Mouse (Mus musculus): ENCODE measurements at regions not wholly inside any gene's neighbourhood (a gene's known extent, or its start where the extent isn't known, plus 50 kb on each side); places are given as distances from the start of the nearest gene placed in this dataset. TPM values are rescaled to one million over a fixed set of nuclear protein-coding genes. Genes with fewer than 3 reads are reported as not detected.

- Histone ChIP-seq H3K36me3 (ENCODE audit: control insufficient read depth, insufficient read depth, low read length) (no peaks in the 10 kb centered on the region), H3K9me3 (ENCODE audit: control insufficient read depth, low read length) (no peaks in the 10 kb centered on the region), H3K27ac (replicated peaks; ENCODE audit: low read depth, low read length) (no peak overlapping the region), H3K27me3 (replicated peaks; ENCODE audit: control insufficient read depth, insufficient read depth, low read length) (no peaks in the 10 kb centered on the region), H3K4me1 (ENCODE audit: control insufficient read depth, insufficient read depth, low read length) (peaks cover 11% of the 10 kb centered on the region; the same call in 1 of the 2 replicates), H3K4me3 (ENCODE audit: low read depth, low read length) (no peak overlapping the region), H3K4me2 (ENCODE audit: low read depth, low read length) (no peak overlapping the region), H3K9ac (ENCODE audit: low read depth, low read length) (no peak overlapping the region)
- 83% methylated on average over 20 of the region's 20 CpGs for WGBS
- no peak for ATAC-seq (ENCODE audit: low read depth)
- DNase-seq (ENCODE audit: low spot score) = no peak
Measured at GRCm38 (mm10) chr15:62043617-62044392, 1121.0 kb upstream of the A1bg start.

GRCm38 (mm10) chr15:62042924-62043504 is 1120.2 kb upstream of the A1bg start:
- ATAC-seq (ENCODE audit: low read depth) (no peak), DNase-seq (ENCODE audit: low spot score) (no peak)
- Histone ChIP-seq H3K4me1 (ENCODE audit: control insufficient read depth, insufficient read depth, low read length) (peaks cover 11% of the 10 kb centered on the region; the same call in 1 of the 2 replicates), H3K27me3 (replicated peaks; ENCODE audit: control insufficient read depth, insufficient read depth, low read length) (no peaks in the 10 kb centered on the region), H3K27ac (replicated peaks; ENCODE audit: low read depth, low read length) (no peak overlapping the region), H3K36me3 (ENCODE audit: control insufficient read depth, insufficient read depth, low read length) (no peaks in the 10 kb centered on the region), H3K4me3 (ENCODE audit: low read depth, low read length) (no peak overlapping the region), H3K4me2 (ENCODE audit: low read depth, low read length) (no peak overlapping the region), H3K9ac (ENCODE audit: low read depth, low read length) (no peak overlapping the region), H3K9me3 (ENCODE audit: control insufficient read depth, low read length) (no peaks in the 10 kb centered on the region)
- 63% methylated on average over 6 of the region's 6 CpGs for WGBS

Small RNA genes lying in the stretch of these regions (microRNA-seq; reads per million reads assigned to microRNA genes)
- not detected for gene Gm24810 (ENCODE audit: borderline number of aligned reads)
